Mouse (Mus musculus) erythroid progenitor cell, adult 5-6 weeks (primary cell): ENCODE measurements around the gene Thbs3. TPM values are rescaled to one million over a fixed set of nuclear protein-coding genes. Genes with fewer than 3 reads are reported as not detected.

Experiments
- ATAC-seq: replicated peaks from 2 replicates; pipeline ENCODE4 v1.8.0; 2016; ENCODE audit warnings: moderate number of reproducible peaks, mild to moderate bottlenecking, moderate TSS enrichment, inconsistent platforms; ENCODE audit not compliant: poor library complexity, low FRiP score, severe bottlenecking
- total RNA-seq, 2 experiments: library from RNA; stranded (forward) in 1 of 2; stranded (reverse) in 1 of 2; fragments of 150-400 nt in 1 of 2; fragments of 186-747, 209-891 nt in 1 of 2; gene quantifications; 2 replicates each; pipeline versions ENCODE4 v1.2.3 to v1.2.4; 2015 to 2017; ENCODE audit warnings: low replicate concordance in 2 of 2

Thbs3 gene
- not detected in 2 replicates for total RNA-seq (2015; ENCODE audit: low replicate concordance)
- not detected in 2 replicates for total RNA-seq (2017; ENCODE audit: low replicate concordance)

- ATAC-seq: no peak
Observed at GRCm38 (mm10) chr3:89214681-89215411, at the start of gene Thbs3. Thbs3 (plus strand) TSS chr3:89215180.

- ATAC-seq: no peak
Observed at GRCm38 (mm10) chr3:89165268-89165870, 49.6 kb upstream of the Thbs3 start.

GRCm38 (mm10) chr3:89166945-89167344 is 48.0 kb upstream of the Thbs3 start:
- ATAC-seq: no peak

GRCm38 (mm10) chr3:89174844-89175243 is 40.1 kb upstream of the Thbs3 start:
- ATAC-seq: no peak

- ATAC-seq: no peak
Observed at GRCm38 (mm10) chr3:89175544-89175943, 39.4 kb upstream of the Thbs3 start.

GRCm38 (mm10) chr3:89176421-89176820 is 38.6 kb upstream of the Thbs3 start:
- ATAC-seq: no peak

- ATAC-seq: peak; percentile 93
Observed at GRCm38 (mm10) chr3:89177242-89178106, 37.5 kb upstream of the Thbs3 start, which contains the start of gene Scamp3. Scamp3 (plus strand) TSS chr3:89177473.

GRCm38 (mm10) chr3:89178107-89178385 is 36.9 kb upstream of the Thbs3 start:
- ATAC-seq: no peak

GRCm38 (mm10) chr3:89179056-89179455 is 35.9 kb upstream of the Thbs3 start:
- no peak for ATAC-seq

- no peak for ATAC-seq
Observed at GRCm38 (mm10) chr3:89181749-89182500, 33.1 kb upstream of the Thbs3 start.

- ATAC-seq: no peak
Observed at GRCm38 (mm10) chr3:89182531-89183057, 32.4 kb upstream of the Thbs3 start.

- ATAC-seq: peak; percentile 90
Observed at GRCm38 (mm10) chr3:89183058-89183958, 31.7 kb upstream of the Thbs3 start, which contains the start of gene Fam189b. Fam189b (plus strand) TSS chr3:89183143.

GRCm38 (mm10) chr3:89183959-89184315 is 31.0 kb upstream of the Thbs3 start:
- no peak for ATAC-seq

GRCm38 (mm10) chr3:89187197-89187596 is 27.8 kb upstream of the Thbs3 start:
- no peak for ATAC-seq

GRCm38 (mm10) chr3:89187690-89188477 is 27.1 kb upstream of the Thbs3 start:
- ATAC-seq: no peak

GRCm38 (mm10) chr3:89188478-89188875 is 26.5 kb upstream of the Thbs3 start:
- ATAC-seq: no peak

GRCm38 (mm10) chr3:89190436-89190835 is 24.5 kb upstream of the Thbs3 start:
- ATAC-seq: no peak

GRCm38 (mm10) chr3:89193351-89193750 is 21.6 kb upstream of the Thbs3 start:
- ATAC-seq: no peak
